Mouse (Mus musculus) hindbrain, embryonic 16.5 days (tissue): ENCODE measurements around the gene Ly6g6e. TPM values are rescaled to one million over a fixed set of nuclear protein-coding genes. Genes with fewer than 3 reads are reported as not detected.
"Not testable (repeated sequence)": the region's sequence is repeated elsewhere in the genome, so short reads cannot be mapped to it uniquely, and the experiment has no call there.

Experiments
- ATAC-seq: fragments of 200-750 bp; cut with Nextera tagmentation; 2 replicates; pipeline ENCODE4 v1.8.0; 2017; ENCODE audit warnings: moderate TSS enrichment, moderate library complexity
- H3K27ac ChIP-seq: fragments of 300-500 bp; sonication (generic); 2 replicates; pipeline ENCODE4 v1.5.1; 2014; ENCODE audit warnings: low read depth, mild to moderate bottlenecking, control low read depth, low read length, moderate library complexity
- H3K27me3 ChIP-seq: fragments of 300-500 bp; sonication (generic); replicated peaks from 2 replicates; pipeline ENCODE4 v1.6.1; 2014; ENCODE audit warnings: low read length; ENCODE audit not compliant: control insufficient read depth, insufficient read depth
- H3K36me3 ChIP-seq: fragments of 300-500 bp; sonication (generic); 2 replicates; pipeline ENCODE4 v1.6.1; 2014; ENCODE audit warnings: mild to moderate bottlenecking, low read length, moderate library complexity, mixed read lengths; ENCODE audit not compliant: control insufficient read depth, insufficient read depth
- H3K4me1 ChIP-seq: fragments of 300-500 bp; sonication (generic); 2 replicates; pipeline ENCODE4 v1.6.1; 2014; ENCODE audit warnings: low read depth, low read length; ENCODE audit not compliant: control insufficient read depth, insufficient read depth
- H3K4me2 ChIP-seq: fragments of 300-500 bp; sonication (generic); 2 replicates; pipeline ENCODE4 v1.6.1; 2014; ENCODE audit warnings: mild to moderate bottlenecking, low read length, control low read depth, moderate library complexity
- H3K4me3 ChIP-seq: fragments of 300-500 bp; sonication (generic); 2 replicates; pipeline ENCODE4 v1.5.1; 2014; ENCODE audit warnings: mild to moderate bottlenecking, low read length, control low read depth, moderate library complexity
- H3K9ac ChIP-seq: fragments of 300-500 bp; sonication (generic); 2 replicates; pipeline ENCODE4 v1.6.1; 2014; ENCODE audit warnings: low read depth, mild to moderate bottlenecking, control low read depth, low read length, moderate library complexity
- H3K9me3 ChIP-seq: fragments of 300-500 bp; sonication (generic); 2 replicates; pipeline ENCODE4 v1.6.1; 2014; ENCODE audit warnings: mild to moderate bottlenecking, low read length, moderate library complexity; ENCODE audit not compliant: control insufficient read depth
- WGBS: fragments of 180-500 bp; shearing (Covaris S2); extraction: QIAGEN DNeasy Blood & Tissue Kit; methylation state at CpG from one replicate; pipeline ENCODE4 v1.1.7; 2014; 5-methylcytosine and 5-hydroxymethylcytosine counted together
- polyA plus RNA-seq: library from polyadenylated mRNA; unstranded; fragments of >200 nt; fragmentation: Nextera tagmentation; extraction: Ambion mirVana; gene quantifications from 2 replicates; pipeline ENCODE4 v1.2.1, GENCODE M21; 2015

Gene Ly6g6e
- 0.16 and 0.34 TPM in 2 replicates for polyA plus RNA-seq

GRCm38 (mm10) chr17:35076507-35077176, at the start of gene Ly6g6e:
TSS of gene Ly6g6e (plus strand) at chr17:35076902.
- H3K9ac ChIP-seq = peak within 1 kb of the TSS; percentile 1; the same call in 1 of the 2 replicates
- no peak within 1 kb of the TSS; the same call in 1 of the 2 replicates for H3K4me3 ChIP-seq
- H3K9me3 ChIP-seq = no peaks in the 10 kb centered on the region
- no peak for ATAC-seq
- H3K4me1 ChIP-seq = no peaks in the 10 kb centered on the region; the same call in 1 of the 2 replicates
- no peaks in the 10 kb centered on the region for H3K27me3 ChIP-seq
- peak within 1 kb of the TSS; percentile 32 for H3K4me2 ChIP-seq
- WGBS = 36% methylated on average over 10 of the region's 10 CpGs
- no peaks in the 10 kb centered on the region for H3K36me3 ChIP-seq
- no peak within 1 kb of the TSS for H3K27ac ChIP-seq

- no peaks in the 10 kb centered on the region for H3K9me3 ChIP-seq
- peak; percentile 67 for ATAC-seq
- H3K27me3 ChIP-seq = no peaks in the 10 kb centered on the region
- no peak within 1 kb of the TSS for H3K9ac ChIP-seq
- peaks cover 10% of the 10 kb centered on the region for H3K4me1 ChIP-seq
- WGBS = 33% methylated on average over 13 of the region's 13 CpGs
- peak within 1 kb of the TSS; percentile 12 for H3K4me2 ChIP-seq
- no peak within 1 kb of the TSS for H3K4me3 ChIP-seq
- H3K36me3 ChIP-seq = no peaks in the 10 kb centered on the region
- peak within 1 kb of the TSS; percentile 59 for H3K27ac ChIP-seq
Observed at GRCm38 (mm10) chr17:35027277-35028068, 49.2 kb upstream of the Ly6g6e start, which contains the start of gene Sapcd1. TSS of gene Sapcd1 (minus strand) at chr17:35028016.

GRCm38 (mm10) chr17:35028315-35028714, 48.4 kb upstream of the Ly6g6e start:
- Histone ChIP-seq H3K4me3 (no peak overlapping the region), H3K4me2 (no peak overlapping the region), H3K36me3 (no peaks in the 10 kb centered on the region), H3K9me3 (no peaks in the 10 kb centered on the region), H3K4me1 (peaks cover 10% of the 10 kb centered on the region), H3K27ac (no peak overlapping the region), H3K9ac (no peak overlapping the region), H3K27me3 (no peaks in the 10 kb centered on the region)
- WGBS = 94% methylated on average over 2 of the region's 2 CpGs
- ATAC-seq = no peak

- WGBS = 23% methylated on average over 19 of the region's 19 CpGs
- Histone ChIP-seq H3K4me2 (peak overlapping the region; percentile 45), H3K9me3 (no peaks in the 10 kb centered on the region), H3K4me1 (peaks cover 10% of the 10 kb centered on the region), H3K27ac (no peak overlapping the region), H3K9ac (peak overlapping the region; percentile 36), H3K4me3 (peak overlapping the region; percentile 8; the same call in 1 of the 2 replicates), H3K36me3 (no peaks in the 10 kb centered on the region), H3K27me3 (no peaks in the 10 kb centered on the region)
- ATAC-seq = peak; percentile 53
Observed at GRCm38 (mm10) chr17:35029691-35030532, 46.8 kb upstream of the Ly6g6e start.

GRCm38 (mm10) chr17:35031272-35031671, 45.4 kb upstream of the Ly6g6e start:
- Histone ChIP-seq H3K4me1 (peaks cover 10% of the 10 kb centered on the region), H3K36me3 (no peaks in the 10 kb centered on the region), H3K9me3 (no peaks in the 10 kb centered on the region), H3K4me2 (no peak overlapping the region), H3K4me3 (no peak overlapping the region), H3K27me3 (no peaks in the 10 kb centered on the region), H3K27ac (no peak overlapping the region), H3K9ac (no peak overlapping the region)
- no peak for ATAC-seq
- WGBS = 92% methylated on average over 11 of the region's 11 CpGs

- Histone ChIP-seq H3K4me3 (no peak overlapping the region), H3K27ac (no peak overlapping the region), H3K36me3 (no peaks in the 10 kb centered on the region), H3K4me1 (peaks cover 10% of the 10 kb centered on the region), H3K27me3 (no peaks in the 10 kb centered on the region), H3K9ac (no peak overlapping the region), H3K4me2 (no peak overlapping the region), H3K9me3 (no peaks in the 10 kb centered on the region)
- 90% methylated on average over 7 of the region's 7 CpGs for WGBS
- ATAC-seq = no peak
Observed at GRCm38 (mm10) chr17:35031880-35032279, 44.8 kb upstream of the Ly6g6e start.

GRCm38 (mm10) chr17:35032323-35032870, 44.3 kb upstream of the Ly6g6e start:
- no peak overlapping the region for H3K4me3 ChIP-seq
- no peak overlapping the region for H3K27ac ChIP-seq
- ATAC-seq = no peak
- no peaks in the 10 kb centered on the region for H3K27me3 ChIP-seq
- no peak overlapping the region for H3K9ac ChIP-seq
- H3K36me3 ChIP-seq = no peaks in the 10 kb centered on the region
- peaks cover 7% of the 10 kb centered on the region for H3K4me1 ChIP-seq
- no peaks in the 10 kb centered on the region for H3K9me3 ChIP-seq
- H3K4me2 ChIP-seq = no peak overlapping the region
- WGBS = 65% methylated on average over 8 of the region's 8 CpGs

GRCm38 (mm10) chr17:35033703-35034102, 43.0 kb upstream of the Ly6g6e start:
- not testable (repeated sequence) for ATAC-seq, H3K4me2 ChIP-seq, H3K4me1 ChIP-seq, H3K27ac ChIP-seq, H3K36me3 ChIP-seq, H3K4me3 ChIP-seq, H3K27me3 ChIP-seq, H3K9me3 ChIP-seq, H3K9ac ChIP-seq
- 89% methylated on average over 1 of the region's 1 CpGs for WGBS
